Mouse (Mus musculus) kidney, adult 2 months (tissue): ENCODE results near the gene 1700042G07Rik. TPM values are rescaled to one million over a fixed set of nuclear protein-coding genes. Genes with fewer than 3 reads are reported as not detected.

Experiments used
- DNase-seq: peaks from one replicate; pipeline ENCODE4 v3.0.0; 2021
- H3K27ac ChIP-seq: fragments of 200-500 bp; 2 replicates; pipeline ENCODE4 v1.5.1; 2012; ENCODE audit warnings: low read depth, low read length, control low read depth, inconsistent platforms; ENCODE audit not compliant: insufficient read depth
- H3K27me3 ChIP-seq: fragments of 200-500 bp; replicated peaks from 2 replicates; pipeline ENCODE4 v1.6.1; 2012; ENCODE audit warnings: mild to moderate bottlenecking, moderate library complexity, low read length, inconsistent platforms; ENCODE audit not compliant: control insufficient read depth, insufficient read depth
- H3K36me3 ChIP-seq: fragments of 200-500 bp; 2 replicates; pipeline ENCODE4 v1.6.1; 2012; ENCODE audit warnings: mild to moderate bottlenecking, moderate library complexity, low read length, inconsistent platforms; ENCODE audit not compliant: control insufficient read depth, insufficient read depth
- H3K4me1 ChIP-seq: fragments of 200-500 bp; 2 replicates; pipeline ENCODE4 v1.6.1; 2011; ENCODE audit warnings: low read length; ENCODE audit not compliant: control insufficient read depth, insufficient read depth
- H3K4me3 ChIP-seq: fragments of 200-500 bp; 2 replicates; pipeline ENCODE4 v1.5.1; 2011; ENCODE audit warnings: mild to moderate bottlenecking, low read depth, low read length, control low read depth; ENCODE audit not compliant: insufficient read depth
- CTCF ChIP-seq: fragments of 200-500 bp; conservative IDR thresholded peaks from 2 replicates; pipeline ENCODE4 v1.5.1; 2011; ENCODE audit warnings: low read depth, mild to moderate bottlenecking, control low read depth, low read length, moderate library complexity, mixed read lengths; ENCODE audit not compliant: insufficient read depth, insufficient read length
- POLR2A ChIP-seq: fragments of 200-500 bp; IDR thresholded peaks from one replicate; pipeline ENCODE4 v1.6.1; 2011; ENCODE audit warnings: low read depth, low read length, control low read depth
- WGBS: fragments of 180-500 bp; shearing (Covaris S2); methylation state at CpG from one replicate; pipeline ENCODE4 v1.1.7; 2018; 5-methylcytosine and 5-hydroxymethylcytosine counted together
- polyA plus RNA-seq: library from polyadenylated mRNA; depleted of rRNA; stranded (reverse); fragments of >200 nt; gene quantifications from 2 replicates; pipeline ENCODE4 v1.2.3, GENCODE M21; 2012

Gene 1700042G07Rik
- polyA plus RNA-seq, 1 experiment = not detected

GRCm38 (mm10) chr4:116192286-116192835 is 19.2 kb downstream of the 1700042G07Rik start:
- no peaks in the 10 kb centered on the region for H3K27me3 ChIP-seq
- TF ChIP-seq POLR2A (no peak), CTCF (no peak)
- peak; percentile 28 for DNase-seq
- no peak overlapping the region for H3K4me3 ChIP-seq
- no peaks in the 10 kb centered on the region for H3K4me1 ChIP-seq
- no peaks in the 10 kb centered on the region for H3K36me3 ChIP-seq
- H3K27ac ChIP-seq = no peak overlapping the region
- 41% methylated on average over 4 of the region's 4 CpGs for WGBS

- Histone ChIP-seq H3K4me1 (no peaks in the 10 kb centered on the region), H3K4me3 (no peak overlapping the region), H3K27ac (no peak overlapping the region), H3K27me3 (no peaks in the 10 kb centered on the region), H3K36me3 (no peaks in the 10 kb centered on the region)
- WGBS = 79% methylated on average over 9 of the region's 9 CpGs
- no peak for TF ChIP-seq CTCF
- no peak for TF ChIP-seq POLR2A
- DNase-seq = no peak
Measured at GRCm38 (mm10) chr4:116193583-116194383, 20.6 kb downstream of the 1700042G07Rik start.

- H3K36me3 ChIP-seq = no peaks in the 10 kb centered on the region
- H3K4me3 ChIP-seq = no peak overlapping the region
- H3K27ac ChIP-seq = no peak overlapping the region
- TF ChIP-seq POLR2A = no peak
- TF ChIP-seq CTCF = peak; percentile 30; the same call in 1 of the 2 replicates
- DNase-seq = no peak
- WGBS = 81% methylated on average over 2 of the region's 2 CpGs
- H3K27me3 ChIP-seq = no peaks in the 10 kb centered on the region
- H3K4me1 ChIP-seq = no peaks in the 10 kb centered on the region
Measured at GRCm38 (mm10) chr4:116198422-116198821, 25.2 kb downstream of the 1700042G07Rik start.

GRCm38 (mm10) chr4:116204422-116204821 is 31.2 kb downstream of the 1700042G07Rik start:
- Histone ChIP-seq H3K4me3 (no peak overlapping the region), H3K27ac (no peak overlapping the region), H3K4me1 (no peaks in the 10 kb centered on the region), H3K27me3 (no peaks in the 10 kb centered on the region), H3K36me3 (no peaks in the 10 kb centered on the region)
- no peak for TF ChIP-seq POLR2A
- no peak for TF ChIP-seq CTCF
- WGBS = 79% methylated on average over 3 of the region's 3 CpGs
- DNase-seq = no peak

GRCm38 (mm10) chr4:116206531-116206930 is 33.4 kb downstream of the 1700042G07Rik start:
- TF ChIP-seq CTCF (no peak), POLR2A (no peak)
- H3K4me3 ChIP-seq = no peak overlapping the region
- no peaks in the 10 kb centered on the region for H3K4me1 ChIP-seq
- no peaks in the 10 kb centered on the region for H3K27me3 ChIP-seq
- no peak for DNase-seq
- H3K27ac ChIP-seq = no peak overlapping the region
- H3K36me3 ChIP-seq = no peaks in the 10 kb centered on the region
- WGBS = 68% methylated on average over 4 of the region's 4 CpGs

- no peak overlapping the region for H3K27ac ChIP-seq
- H3K27me3 ChIP-seq = no peaks in the 10 kb centered on the region
- TF ChIP-seq CTCF = no peak
- no peak for TF ChIP-seq POLR2A
- WGBS = 97% methylated on average over 1 of the region's 1 CpGs
- H3K4me3 ChIP-seq = no peak overlapping the region
- no peaks in the 10 kb centered on the region for H3K4me1 ChIP-seq
- H3K36me3 ChIP-seq = no peaks in the 10 kb centered on the region
- DNase-seq = no peak
Measured at GRCm38 (mm10) chr4:116208891-116209290, 35.7 kb downstream of the 1700042G07Rik start.

- Histone ChIP-seq H3K27me3 (no peaks in the 10 kb centered on the region), H3K4me3 (no peak overlapping the region), H3K4me1 (no peaks in the 10 kb centered on the region), H3K27ac (no peak overlapping the region), H3K36me3 (no peaks in the 10 kb centered on the region)
- 95% methylated on average over 2 of the region's 2 CpGs for WGBS
- no peak for TF ChIP-seq POLR2A
- DNase-seq = no peak
Measured at GRCm38 (mm10) chr4:116215895-116216605, 42.9 kb downstream of the 1700042G07Rik start.
